Mouse (Mus musculus): ENCODE results near the gene Mboat2. TPM values are rescaled to one million over a fixed set of nuclear protein-coding genes. Genes with fewer than 3 reads are reported as not detected.

The Mboat2 gene
- polyA plus RNA-seq, 1 experiment from 2014 or later: 69.0 TPM

DNA sequence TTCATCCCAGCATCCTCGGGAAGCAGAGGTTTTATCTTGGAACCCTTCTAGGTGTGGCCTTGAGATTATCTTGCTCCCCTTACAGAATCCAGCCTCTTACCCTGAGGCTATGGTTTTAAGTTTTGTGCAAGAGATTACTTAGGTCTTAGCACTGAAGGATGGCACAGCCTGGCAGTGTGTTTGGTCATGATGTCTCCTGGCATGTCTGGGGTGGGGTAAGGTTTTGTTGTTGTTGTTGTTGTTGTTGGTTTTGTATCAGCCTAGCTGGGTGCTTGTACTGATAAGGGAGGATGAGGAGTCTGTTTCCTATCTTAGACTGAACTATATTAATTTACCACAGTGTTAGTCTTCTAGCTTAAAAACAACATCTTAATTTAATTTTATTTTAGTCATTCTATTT is 105.6 kb downstream of the Mboat2 start:
- Histone ChIP-seq H3K36me3 (ENCODE audit: control insufficient read depth, insufficient read depth, low read length) (peaks cover 7% of the 10 kb centered on the region), H3K9ac (ENCODE audit: low read depth, low read length) (no peak overlapping the region), H3K4me1 (ENCODE audit: control insufficient read depth, insufficient read depth, low read length) (peaks cover 16% of the 10 kb centered on the region), H3K27ac (ENCODE audit: low read length) (no peak overlapping the region), H3K4me2 (ENCODE audit: low read length) (no peak overlapping the region), H3K4me3 (ENCODE audit: low read depth, low read length) (no peak overlapping the region), H3K9me3 (replicated peaks; ENCODE audit: control insufficient read depth, low read length, poor library complexity, severe bottlenecking) (no peaks in the 10 kb centered on the region), H3K27me3 (ENCODE audit: control insufficient read depth, insufficient read depth, low read depth, low read length) (no peaks in the 10 kb centered on the region)
- 55% methylated on average over 1 of the region's 1 CpGs for WGBS
- ATAC-seq: no peak

DNA sequence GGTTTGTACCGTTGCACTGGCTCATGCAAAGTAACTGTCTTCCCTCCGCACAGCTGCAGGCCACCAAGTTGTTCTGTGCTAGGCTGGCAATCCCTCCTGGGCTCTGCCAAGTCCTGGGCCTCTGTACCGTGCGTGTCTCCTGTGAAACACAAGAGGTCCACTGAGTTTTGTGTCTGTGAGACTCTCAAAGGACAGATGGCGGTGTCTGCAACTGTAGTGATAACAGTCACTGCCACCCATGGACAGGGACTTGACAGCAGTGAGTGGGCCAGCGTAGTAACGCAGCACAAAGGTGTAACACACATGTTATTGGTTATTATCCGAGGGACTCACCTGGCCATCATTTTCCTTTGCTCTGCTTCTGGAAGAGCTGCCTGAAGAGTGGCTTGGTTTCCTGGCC is 108.7 kb downstream of the Mboat2 start:
- 89% methylated on average over 8 of the region's 8 CpGs for WGBS
- H3K27ac ChIP-seq (ENCODE audit: low read length): no peak overlapping the region
- H3K27me3 ChIP-seq (ENCODE audit: control insufficient read depth, insufficient read depth, low read depth, low read length): no peaks in the 10 kb centered on the region
- H3K4me3 ChIP-seq (ENCODE audit: low read depth, low read length): no peak overlapping the region
- no peak overlapping the region for H3K4me2 ChIP-seq (ENCODE audit: low read length)
- H3K4me1 ChIP-seq (ENCODE audit: control insufficient read depth, insufficient read depth, low read length): no peaks in the 10 kb centered on the region
- H3K9me3 ChIP-seq (replicated peaks; ENCODE audit: control insufficient read depth, low read length, poor library complexity, severe bottlenecking): no peaks in the 10 kb centered on the region
- no peak overlapping the region for H3K9ac ChIP-seq (ENCODE audit: low read depth, low read length)
- peaks cover 7% of the 10 kb centered on the region for H3K36me3 ChIP-seq (ENCODE audit: control insufficient read depth, insufficient read depth, low read length)
- no peak for ATAC-seq

DNA sequence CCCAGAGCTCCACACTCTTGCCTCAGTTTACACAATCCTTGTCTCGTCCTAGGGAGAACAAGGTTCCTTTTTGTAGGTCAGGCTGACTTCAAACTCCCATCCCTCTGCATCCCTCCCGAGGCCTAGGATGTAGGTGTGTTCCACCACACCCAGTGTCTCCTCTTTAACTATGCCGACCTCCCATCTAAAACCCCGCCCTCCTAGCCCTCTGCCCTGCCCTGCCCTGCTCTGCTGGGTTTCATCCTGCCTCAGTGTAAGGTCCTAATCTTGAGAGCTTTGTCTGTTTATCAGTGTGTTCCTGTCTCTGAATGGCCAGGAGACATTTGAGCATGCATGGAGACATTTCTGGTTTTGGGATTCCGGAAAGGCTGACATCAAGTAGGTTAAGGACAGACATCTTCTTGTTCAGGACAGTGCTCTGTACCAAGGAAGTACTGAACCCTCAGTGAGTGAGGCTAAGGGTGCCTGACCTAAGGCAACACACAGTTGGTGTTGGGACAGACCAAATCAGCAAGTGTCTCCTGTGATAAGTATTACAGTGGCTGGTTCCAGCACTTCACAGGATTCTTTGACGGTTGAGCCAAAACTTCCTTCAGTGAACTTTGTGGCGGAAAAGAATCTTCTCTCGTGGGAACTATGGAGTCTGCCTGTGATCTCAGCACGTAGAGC is 112.1 kb downstream of the Mboat2 start:
- Histone ChIP-seq H3K4me1 (ENCODE audit: control insufficient read depth, insufficient read depth, low read length) (no peaks in the 10 kb centered on the region), H3K4me3 (ENCODE audit: low read depth, low read length) (no peak overlapping the region), H3K27me3 (ENCODE audit: control insufficient read depth, insufficient read depth, low read depth, low read length) (no peaks in the 10 kb centered on the region), H3K9me3 (replicated peaks; ENCODE audit: control insufficient read depth, low read length, poor library complexity, severe bottlenecking) (no peaks in the 10 kb centered on the region), H3K9ac (ENCODE audit: low read depth, low read length) (no peak overlapping the region), H3K36me3 (ENCODE audit: control insufficient read depth, insufficient read depth, low read length) (peaks cover 17% of the 10 kb centered on the region), H3K27ac (ENCODE audit: low read length) (no peak overlapping the region), H3K4me2 (ENCODE audit: low read length) (no peak overlapping the region)
- no peak for ATAC-seq
- WGBS: 81% methylated on average over 9 of the region's 9 CpGs

DNA sequence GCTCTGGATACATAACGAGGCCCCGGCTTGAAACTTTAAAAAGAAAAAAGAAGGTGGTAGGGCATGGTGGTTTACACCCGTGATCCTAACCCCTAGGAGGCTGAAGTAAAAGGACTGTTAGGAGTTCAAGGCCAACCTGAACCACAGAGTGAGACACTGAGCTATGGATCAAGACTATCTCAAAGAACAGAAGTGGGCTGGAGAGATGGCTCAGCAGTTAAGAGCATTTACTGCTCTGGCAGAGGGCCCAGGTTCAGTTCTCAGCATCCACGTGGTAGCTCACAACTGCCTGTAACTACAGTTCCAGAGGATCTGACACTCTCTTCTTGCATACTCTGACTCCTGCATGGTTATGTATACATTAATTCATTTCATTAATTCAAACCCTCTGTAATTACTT is 112.7 kb downstream of the Mboat2 start:
- ATAC-seq: no peak
- Histone ChIP-seq H3K4me3 (ENCODE audit: low read depth, low read length) (no peak overlapping the region), H3K36me3 (ENCODE audit: control insufficient read depth, insufficient read depth, low read length) (peaks cover 17% of the 10 kb centered on the region), H3K4me2 (ENCODE audit: low read length) (no peak overlapping the region), H3K4me1 (ENCODE audit: control insufficient read depth, insufficient read depth, low read length) (no peaks in the 10 kb centered on the region), H3K27ac (ENCODE audit: low read length) (no peak overlapping the region), H3K9ac (ENCODE audit: low read depth, low read length) (no peak overlapping the region), H3K27me3 (ENCODE audit: control insufficient read depth, insufficient read depth, low read depth, low read length) (no peaks in the 10 kb centered on the region), H3K9me3 (replicated peaks; ENCODE audit: control insufficient read depth, low read length, poor library complexity, severe bottlenecking) (no peaks in the 10 kb centered on the region)
- 87% methylated on average over 4 of the region's 4 CpGs for WGBS

DNA sequence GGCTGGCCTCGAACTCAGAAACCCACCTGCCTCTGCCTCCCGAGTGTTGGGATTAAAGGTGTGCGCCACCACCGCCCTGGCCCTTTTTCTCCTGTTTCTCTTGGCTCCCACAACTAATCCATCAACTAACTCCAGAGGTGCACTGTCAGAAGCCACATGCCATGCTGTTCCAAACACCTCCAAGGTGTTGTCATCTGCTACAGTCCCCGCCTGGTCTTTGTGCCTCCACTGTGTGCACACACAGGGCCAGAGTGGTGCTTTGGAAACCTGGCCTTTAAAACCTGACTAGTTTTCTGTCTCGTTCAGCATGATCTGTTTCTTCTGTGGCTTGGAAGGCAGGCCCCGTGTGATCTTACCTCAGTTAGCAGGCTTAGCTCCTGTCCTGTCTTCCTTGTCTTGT is 113.9 kb downstream of the Mboat2 start:
- H3K9ac ChIP-seq (ENCODE audit: low read depth, low read length): no peak overlapping the region
- WGBS: 93% methylated on average over 7 of the region's 7 CpGs

DNA sequence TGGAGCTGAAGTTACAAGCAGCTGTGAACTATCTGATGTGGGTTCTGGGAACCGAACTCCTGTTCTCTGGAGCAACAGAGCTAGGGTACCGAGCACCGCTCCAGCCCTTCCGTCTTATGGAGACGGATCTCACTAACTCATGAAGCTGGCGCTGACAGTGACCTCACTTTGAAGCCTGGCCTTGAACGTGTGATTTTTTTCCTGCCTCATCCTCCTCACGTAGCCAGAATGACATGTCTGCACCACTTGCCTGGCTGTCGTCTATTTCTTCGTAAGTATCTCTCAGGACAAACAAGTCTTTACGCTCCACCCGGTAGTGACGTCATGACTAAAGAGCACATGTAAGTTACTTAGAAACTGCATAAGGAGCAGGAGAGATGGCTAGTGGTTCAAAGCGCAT is 116.4 kb downstream of the Mboat2 start:
- no peak for ATAC-seq
- H3K4me2 ChIP-seq (ENCODE audit: low read length): no peak overlapping the region
- H3K9ac ChIP-seq (ENCODE audit: low read depth, low read length): no peak overlapping the region
- WGBS: 93% methylated on average over 14 of the region's 14 CpGs
- H3K9me3 ChIP-seq (replicated peaks; ENCODE audit: control insufficient read depth, low read length, poor library complexity, severe bottlenecking): no peaks in the 10 kb centered on the region
- H3K4me3 ChIP-seq (ENCODE audit: low read depth, low read length): no peak overlapping the region
- H3K27me3 ChIP-seq (ENCODE audit: control insufficient read depth, insufficient read depth, low read depth, low read length): no peaks in the 10 kb centered on the region
- no peak overlapping the region for H3K27ac ChIP-seq (ENCODE audit: low read length)
- peaks cover 18% of the 10 kb centered on the region for H3K36me3 ChIP-seq (ENCODE audit: control insufficient read depth, insufficient read depth, low read length)
- H3K4me1 ChIP-seq (ENCODE audit: control insufficient read depth, insufficient read depth, low read length): no peaks in the 10 kb centered on the region

More for the DNA sequence above, 113.9 kb downstream of the Mboat2 start:
- Histone ChIP-seq H3K36me3 (ENCODE audit: control insufficient read depth, insufficient read depth, low read length) (peaks cover 17% of the 10 kb centered on the region), H3K27me3 (ENCODE audit: control insufficient read depth, insufficient read depth, low read depth, low read length) (no peaks in the 10 kb centered on the region), H3K9me3 (replicated peaks; ENCODE audit: control insufficient read depth, low read length, poor library complexity, severe bottlenecking) (no peaks in the 10 kb centered on the region), H3K4me2 (ENCODE audit: low read length) (no peak overlapping the region), H3K4me1 (ENCODE audit: control insufficient read depth, insufficient read depth, low read length) (no peaks in the 10 kb centered on the region), H3K27ac (ENCODE audit: low read length) (no peak overlapping the region), H3K4me3 (ENCODE audit: low read depth, low read length) (no peak overlapping the region)
- ATAC-seq: no peak

DNA sequence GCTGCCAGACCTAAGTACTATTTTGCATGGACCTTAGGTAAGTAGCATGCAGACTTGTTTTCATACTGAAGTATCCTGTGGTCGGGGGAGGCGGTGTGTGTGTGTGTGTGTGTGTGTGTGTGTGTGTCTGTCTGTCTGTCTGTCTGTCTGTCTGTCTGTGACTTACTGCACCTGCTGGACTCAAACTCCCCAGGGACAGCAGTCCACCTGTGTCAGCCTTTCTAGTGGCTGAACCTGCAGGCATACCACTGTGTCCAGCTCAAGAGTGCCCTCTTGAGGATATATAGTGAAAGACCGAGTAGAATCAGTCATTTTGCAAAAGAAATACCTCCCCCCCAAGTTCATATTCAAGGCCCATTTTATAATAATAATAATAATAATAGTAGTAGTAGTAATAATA is 117.7 kb downstream of the Mboat2 start:
- no peak overlapping the region for H3K4me2 ChIP-seq (ENCODE audit: low read length)
- peaks cover 22% of the 10 kb centered on the region for H3K36me3 ChIP-seq (ENCODE audit: control insufficient read depth, insufficient read depth, low read length)
- no peak overlapping the region for H3K4me3 ChIP-seq (ENCODE audit: low read depth, low read length)
- no peak; the same call in 1 of the 2 replicates for ATAC-seq
- H3K9me3 ChIP-seq (replicated peaks; ENCODE audit: control insufficient read depth, low read length, poor library complexity, severe bottlenecking): no peaks in the 10 kb centered on the region
- WGBS: 65% methylated on average over 3 of the region's 3 CpGs
- H3K27me3 ChIP-seq (ENCODE audit: control insufficient read depth, insufficient read depth, low read depth, low read length): no peaks in the 10 kb centered on the region
- H3K27ac ChIP-seq (ENCODE audit: low read length): no peak overlapping the region
- no peak overlapping the region for H3K9ac ChIP-seq (ENCODE audit: low read depth, low read length)
- H3K4me1 ChIP-seq (ENCODE audit: control insufficient read depth, insufficient read depth, low read length): no peaks in the 10 kb centered on the region

DNA sequence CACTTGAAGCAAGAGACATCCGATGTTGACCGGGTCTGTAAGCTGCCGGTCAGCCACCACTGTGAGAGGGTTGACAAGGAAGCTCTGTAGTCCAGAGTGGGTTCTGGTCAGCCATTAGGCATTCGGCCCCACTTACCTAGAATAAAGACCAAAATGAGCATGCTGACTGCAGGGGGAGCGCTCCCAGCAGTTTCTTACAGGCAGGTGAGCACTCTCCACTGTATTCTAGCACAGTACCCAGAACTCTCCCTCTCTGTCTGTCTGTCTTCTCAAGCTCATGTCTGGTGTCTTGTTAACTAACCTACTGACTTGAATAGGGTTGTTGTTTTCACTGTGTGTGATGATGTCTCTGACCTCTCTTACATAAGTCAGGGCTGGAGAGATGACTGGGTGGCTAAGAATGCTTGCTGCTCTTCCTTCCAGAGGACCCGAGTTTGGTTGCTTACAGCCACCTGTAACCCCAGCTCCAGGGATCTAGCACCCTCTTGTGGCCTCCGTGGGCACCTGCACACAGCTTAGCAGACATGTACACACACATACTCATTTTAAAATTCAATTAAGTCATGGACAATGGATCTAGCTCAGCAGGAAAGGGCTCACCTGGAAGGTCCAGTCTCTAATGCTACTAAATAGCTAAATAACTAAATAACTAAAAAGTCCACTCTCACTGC is 119.8 kb downstream of the Mboat2 start:
- Histone ChIP-seq H3K36me3 (ENCODE audit: control insufficient read depth, insufficient read depth, low read length) (peaks cover 31% of the 10 kb centered on the region), H3K4me3 (ENCODE audit: low read depth, low read length) (no peak overlapping the region), H3K27me3 (ENCODE audit: control insufficient read depth, insufficient read depth, low read depth, low read length) (no peaks in the 10 kb centered on the region), H3K9me3 (replicated peaks; ENCODE audit: control insufficient read depth, low read length, poor library complexity, severe bottlenecking) (no peaks in the 10 kb centered on the region), H3K4me2 (ENCODE audit: low read length) (no peak overlapping the region), H3K27ac (ENCODE audit: low read length) (no peak overlapping the region), H3K9ac (ENCODE audit: low read depth, low read length) (no peak overlapping the region), H3K4me1 (ENCODE audit: control insufficient read depth, insufficient read depth, low read length) (no peaks in the 10 kb centered on the region)
- WGBS: 90% methylated on average over 7 of the region's 7 CpGs
- ATAC-seq: no peak

DNA sequence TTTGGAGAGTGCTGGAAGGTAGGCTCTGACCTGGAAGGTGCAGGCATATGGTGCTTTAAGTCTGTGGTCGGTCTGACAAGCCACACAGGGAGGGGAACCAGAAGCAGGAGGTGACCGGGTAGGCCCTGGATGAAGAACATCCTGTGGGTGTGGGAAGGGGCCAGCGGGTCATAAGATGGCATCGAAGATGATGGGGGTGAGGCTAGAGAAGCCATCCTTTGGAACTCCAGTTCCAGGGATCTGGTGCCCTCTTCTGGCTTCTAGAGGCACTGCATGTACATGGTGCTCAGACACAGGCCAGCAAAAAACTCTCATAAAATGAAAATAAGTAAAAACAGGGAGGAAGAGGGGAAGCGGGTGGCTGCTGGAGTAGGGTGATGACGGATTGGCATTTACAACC is 121.5 kb downstream of the Mboat2 start:
- H3K9ac ChIP-seq (ENCODE audit: low read depth, low read length): no peak overlapping the region
- H3K27me3 ChIP-seq (ENCODE audit: control insufficient read depth, insufficient read depth, low read depth, low read length): no peaks in the 10 kb centered on the region
- H3K4me3 ChIP-seq (ENCODE audit: low read depth, low read length): no peak overlapping the region
- no peak overlapping the region for H3K27ac ChIP-seq (ENCODE audit: low read length)
- WGBS: 66% methylated on average over 6 of the region's 6 CpGs
- no peaks in the 10 kb centered on the region for H3K9me3 ChIP-seq (replicated peaks; ENCODE audit: control insufficient read depth, low read length, poor library complexity, severe bottlenecking)
- no peak overlapping the region for H3K4me2 ChIP-seq (ENCODE audit: low read length)
- ATAC-seq: peak; percentile 30; the same call in 1 of the 2 replicates
- no peaks in the 10 kb centered on the region for H3K4me1 ChIP-seq (ENCODE audit: control insufficient read depth, insufficient read depth, low read length)
- H3K36me3 ChIP-seq (ENCODE audit: control insufficient read depth, insufficient read depth, low read length): peaks cover 25% of the 10 kb centered on the region
